Mouse (Mus musculus): ENCODE data around the gene Lsamp.
"Not testable (repeated sequence)": the region's sequence is repeated elsewhere in the genome, so short reads cannot be mapped to it uniquely, and the experiment has no call there.

Gene Lsamp

GRCm38 (mm10) chr16:41929546-41929945 lies 1945.4 kb downstream of the Lsamp start:
- DNase-seq (ENCODE audit: low read depth, low spot score) = no peak

GRCm38 (mm10) chr16:41935701-41936100 lies 1951.5 kb downstream of the Lsamp start:
- DNase-seq (ENCODE audit: low read depth, low spot score) = no peak

GRCm38 (mm10) chr16:41936908-41937595 lies 1952.9 kb downstream of the Lsamp start:
- no peak for DNase-seq (ENCODE audit: low read depth, low spot score)

DNA sequence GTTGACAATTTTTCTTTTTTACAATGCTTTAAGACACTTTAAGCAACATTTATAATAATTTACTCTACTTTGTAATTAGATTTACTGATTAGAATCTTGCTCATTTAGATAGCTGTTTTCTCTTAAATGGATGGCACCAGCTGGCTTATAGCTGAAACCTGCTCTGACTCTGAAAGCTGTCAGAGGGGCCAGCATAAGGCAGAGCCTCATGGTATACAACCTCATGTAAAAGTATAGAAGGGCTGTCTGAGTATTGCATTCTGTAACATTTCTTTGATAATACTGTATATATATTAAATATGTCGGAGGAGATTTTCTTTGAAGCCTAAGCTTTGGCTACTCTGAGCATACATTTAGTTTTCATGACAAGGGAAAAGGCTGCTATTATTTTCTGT lies 1953.4 kb downstream of the Lsamp start:
- no peak for DNase-seq (ENCODE audit: low read depth, low spot score)

- no peak for DNase-seq (ENCODE audit: low read depth, low spot score)
Measured at GRCm38 (mm10) chr16:41938258-41938657, 1954.1 kb downstream of the Lsamp start.

- DNase-seq (ENCODE audit: low read depth, low spot score) = no peak
Measured at GRCm38 (mm10) chr16:41941591-41942315, 1957.6 kb downstream of the Lsamp start.

DNA sequence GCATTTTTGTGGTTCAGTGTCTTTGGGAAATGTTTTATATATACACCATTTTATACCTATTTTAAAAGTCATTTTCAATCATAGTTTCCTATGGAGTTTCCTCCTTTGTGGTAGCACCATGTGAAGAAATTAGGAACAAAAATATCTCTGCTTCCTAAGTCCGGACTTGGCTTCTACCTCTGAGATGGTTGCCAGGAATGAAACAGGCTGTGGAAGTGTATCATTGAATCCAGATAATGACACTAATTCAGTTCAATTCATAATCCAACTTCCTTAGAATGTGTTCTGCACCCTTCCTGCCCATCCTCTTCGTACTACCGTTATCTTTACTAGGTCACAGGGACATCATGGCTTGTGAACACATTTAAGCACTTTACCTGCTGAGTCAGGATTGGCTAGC lies 1973.7 kb downstream of the Lsamp start:
- no peak for DNase-seq (ENCODE audit: low read depth, low spot score)

GRCm38 (mm10) chr16:41965636-41966035 lies 1981.5 kb downstream of the Lsamp start:
- DNase-seq (ENCODE audit: low read depth, low spot score) = no peak

GRCm38 (mm10) chr16:41969215-41969614 lies 1985.1 kb downstream of the Lsamp start:
- DNase-seq (ENCODE audit: low read depth, low spot score) = no peak

- DNase-seq (ENCODE audit: low read depth, low spot score) = peak; percentile 5
Measured at GRCm38 (mm10) chr16:41974866-41975719, 1990.9 kb downstream of the Lsamp start.

DNA sequence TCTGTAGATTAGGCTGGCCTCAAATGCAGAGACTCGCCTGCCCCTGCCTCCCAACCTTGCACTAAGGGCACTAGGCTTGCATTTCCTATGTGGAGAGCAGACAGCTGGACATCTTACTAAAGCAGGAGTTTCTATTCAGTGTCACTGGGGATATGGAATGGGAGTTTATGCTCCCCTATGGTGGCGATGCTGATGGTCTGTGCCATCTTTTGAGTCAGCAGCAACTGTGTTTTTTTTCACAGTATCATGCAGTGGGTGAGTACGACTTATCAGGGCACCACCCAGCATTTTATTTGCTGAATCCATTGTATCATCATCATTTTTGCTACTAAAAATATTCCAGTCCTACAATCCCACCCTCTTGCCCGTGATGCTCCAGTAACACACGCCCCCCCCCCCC lies 1992.7 kb downstream of the Lsamp start:
- no peak for DNase-seq (ENCODE audit: low read depth, low spot score)

DNA sequence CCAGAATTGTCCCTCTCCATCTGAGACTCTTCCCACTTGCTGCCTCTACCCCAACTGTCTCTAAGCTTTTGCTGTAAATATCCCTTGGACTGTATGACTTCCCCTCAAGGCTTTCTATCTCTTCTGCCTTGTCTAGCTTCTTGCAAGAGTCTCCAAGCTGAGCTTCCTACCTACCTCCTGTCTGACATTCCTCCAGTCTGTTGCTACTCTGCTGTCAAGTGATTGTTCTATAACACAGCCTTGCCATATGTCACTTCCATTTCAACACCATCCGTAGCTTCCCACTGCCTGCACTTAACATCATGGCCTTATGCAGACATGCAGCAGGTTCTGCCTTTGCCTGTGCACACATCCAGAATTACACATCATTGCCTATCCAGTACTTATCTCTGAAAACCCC lies 2012.8 kb downstream of the Lsamp start:
- DNase-seq (ENCODE audit: low read depth, low spot score) = no peak

DNA sequence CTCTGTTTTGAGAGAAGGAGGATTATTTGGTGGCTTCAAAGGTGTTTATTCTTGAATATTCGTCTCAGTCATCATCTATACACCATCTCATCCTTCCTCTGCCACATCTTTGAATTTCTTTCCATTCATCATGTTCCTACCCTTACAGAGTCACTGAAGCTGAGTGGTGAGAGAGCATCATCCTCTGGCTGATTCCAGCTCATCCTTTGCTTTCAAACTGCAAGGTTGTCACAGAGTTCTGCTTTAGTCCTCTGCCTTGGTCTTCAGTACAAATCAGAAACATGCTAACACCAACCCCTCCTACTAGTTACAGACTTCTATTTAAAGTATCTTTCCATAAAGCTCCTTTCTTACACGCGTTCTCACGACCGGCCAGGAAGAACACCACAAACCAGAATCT lies 2018.8 kb downstream of the Lsamp start:
- no peak for DNase-seq (ENCODE audit: low read depth, low spot score)

- not testable (repeated sequence) for DNase-seq (ENCODE audit: low read depth, low spot score)
Measured at GRCm38 (mm10) chr16:42003506-42003905, 2019.3 kb downstream of the Lsamp start.

DNA sequence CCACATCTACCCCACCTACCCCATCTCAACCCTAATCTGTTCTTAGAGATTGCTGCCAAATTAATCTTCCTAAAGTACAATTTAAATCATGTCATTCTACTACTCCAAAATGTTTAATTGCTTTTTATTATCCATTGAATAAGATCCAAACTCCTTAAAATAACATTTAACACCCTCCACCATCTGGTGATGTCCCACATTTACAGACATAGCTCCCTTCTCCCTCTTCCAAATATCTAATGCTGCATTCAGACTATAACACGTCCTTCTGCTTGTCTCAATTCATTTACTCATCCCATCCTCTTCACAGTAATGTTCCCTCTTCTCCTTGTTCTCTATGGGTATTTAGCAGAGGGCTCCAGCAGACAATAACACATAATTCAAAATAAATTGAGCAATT lies 2020.0 kb downstream of the Lsamp start:
- no peak for DNase-seq (ENCODE audit: low read depth, low spot score)

DNA sequence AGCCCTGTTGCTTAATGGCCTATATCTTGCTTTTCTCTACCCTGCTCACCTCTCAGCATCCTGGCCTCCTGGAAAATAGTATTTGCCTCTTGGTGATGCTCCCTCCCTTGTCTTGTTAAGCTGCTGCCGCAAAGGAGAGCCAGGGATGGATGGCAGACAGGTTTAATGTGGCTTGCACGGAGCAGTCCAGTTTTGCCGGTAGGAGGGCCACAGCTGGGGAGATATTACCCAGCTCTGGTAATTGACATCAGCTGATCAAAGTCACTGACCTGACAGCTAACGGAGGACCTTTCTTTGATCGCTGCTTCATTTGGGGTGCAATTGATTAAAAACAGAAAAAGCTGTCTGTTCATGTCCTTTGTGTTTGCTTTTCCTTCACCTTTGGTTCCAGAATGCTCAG lies 2030.8 kb downstream of the Lsamp start:
- no peak for DNase-seq (ENCODE audit: low read depth, low spot score)

GRCm38 (mm10) chr16:42015443-42015842 lies 2031.3 kb downstream of the Lsamp start:
- DNase-seq (ENCODE audit: low read depth, low spot score) = no peak

DNA sequence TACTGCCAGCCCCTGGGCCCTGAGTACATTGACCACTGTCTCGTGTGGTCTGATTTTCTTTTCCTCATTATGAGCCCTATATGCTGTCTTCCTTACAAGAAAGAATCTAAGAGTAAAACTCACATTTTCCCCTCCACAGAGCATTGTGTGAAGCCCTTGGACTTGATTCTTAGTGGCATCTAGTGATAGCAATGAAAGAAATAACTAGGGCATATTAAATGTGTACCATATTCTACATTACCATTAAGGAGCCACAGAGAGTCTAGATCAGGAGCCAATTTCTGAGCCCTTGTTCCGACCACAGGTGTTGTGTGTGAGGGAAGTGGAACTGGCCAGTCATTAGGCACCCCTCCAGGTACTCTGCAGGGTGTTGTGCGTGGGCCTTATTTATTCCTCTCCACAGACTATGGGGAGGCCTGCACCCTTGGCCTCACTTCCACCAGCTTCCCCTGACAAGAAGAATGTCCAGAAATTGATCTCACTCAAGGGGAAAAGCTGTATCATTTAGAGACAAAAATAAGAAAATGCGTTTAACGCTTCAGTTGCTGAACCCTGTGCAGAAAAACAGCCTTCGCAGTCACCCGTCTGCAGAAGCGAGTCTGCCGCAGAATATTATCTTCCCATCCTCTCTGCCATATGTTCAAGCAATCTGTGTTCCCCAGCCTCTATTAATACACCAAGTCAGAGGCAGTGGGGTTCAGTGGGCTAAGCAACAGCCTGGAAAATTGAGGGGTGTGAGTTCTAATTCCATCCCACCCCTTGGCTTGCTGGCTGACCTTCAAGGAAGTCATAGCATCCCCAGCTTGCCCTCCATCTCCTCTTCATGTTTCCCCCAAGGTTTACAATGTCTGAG lies 2032.9 kb downstream of the Lsamp start:
- DNase-seq (ENCODE audit: low read depth, low spot score) = no peak

DNA sequence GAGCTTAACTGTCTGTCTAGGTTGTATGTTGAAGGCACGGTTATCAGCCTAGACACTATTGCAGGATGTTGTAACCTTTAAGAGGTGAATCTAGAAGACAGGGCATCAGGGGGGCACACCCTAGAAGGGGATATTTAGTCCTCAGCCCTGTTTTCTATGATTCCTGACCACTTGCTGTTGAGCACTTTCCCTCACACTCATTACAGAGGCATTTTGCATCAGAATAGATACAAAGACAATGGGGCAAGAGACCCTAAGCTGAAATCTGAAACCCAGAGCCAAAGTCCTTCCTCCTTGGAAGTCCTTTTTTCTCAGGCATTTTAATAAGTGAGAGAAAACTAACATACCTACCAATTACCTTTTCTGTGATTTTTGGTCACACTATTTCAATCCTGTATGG lies 2038.4 kb downstream of the Lsamp start:
- peak; percentile 43 for DNase-seq (ENCODE audit: low read depth, low spot score)

DNA sequence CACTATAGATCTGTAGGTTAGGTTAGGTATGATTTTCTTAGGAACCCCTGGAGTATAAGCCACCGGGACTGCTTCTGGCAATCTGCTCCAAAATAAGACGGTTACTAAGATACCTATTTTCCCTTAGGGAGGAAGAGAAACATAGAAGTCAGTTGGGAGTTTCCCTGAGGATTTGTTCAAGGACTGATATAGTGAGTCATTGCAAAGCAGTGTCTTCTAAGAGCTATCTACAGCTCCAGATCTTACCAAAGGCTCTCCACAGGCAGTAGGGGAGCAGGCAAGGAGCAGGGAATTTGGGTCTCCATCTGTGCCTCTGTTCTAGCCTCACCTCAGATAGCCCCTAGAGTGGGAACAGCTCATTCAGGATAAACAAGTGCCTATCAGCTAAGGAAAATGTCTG lies 2047.9 kb downstream of the Lsamp start:
- DNase-seq (ENCODE audit: low read depth, low spot score) = no peak

GRCm38 (mm10) chr16:42033449-42033848 lies 2049.3 kb downstream of the Lsamp start:
- no peak for DNase-seq (ENCODE audit: low read depth, low spot score)
